Mouse (Mus musculus): ENCODE data around the gene Ppm1j.

DNA sequence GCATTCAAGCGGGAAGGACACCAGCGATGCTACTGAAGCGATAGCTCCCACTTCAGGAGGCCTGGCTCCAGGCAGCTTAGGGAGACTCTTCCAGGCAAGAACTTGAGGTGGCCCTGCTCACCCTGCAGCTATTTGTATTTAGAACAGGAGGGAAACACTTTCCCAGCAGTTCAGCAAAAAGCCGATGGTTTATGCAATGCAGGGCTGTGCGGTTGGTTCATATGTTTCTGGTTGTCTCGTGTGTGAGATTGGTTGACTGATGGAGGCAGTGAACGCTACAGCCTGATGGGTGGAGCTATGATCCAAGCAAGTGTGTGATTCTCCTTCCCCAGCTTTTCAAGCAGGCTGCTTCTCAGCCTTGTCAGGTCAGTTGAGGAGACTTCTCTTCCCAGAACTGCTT, 46.2 kb upstream of the Ppm1j start:
- TF ChIP-seq HCFC1 (IDR thresholded peaks at IDR 0.05; ENCODE audit: borderline replicate concordance, insufficient read depth, low read length) (no peak), ZC3H11A (IDR thresholded peaks at IDR 0.05; ENCODE audit: borderline replicate concordance, low read depth, low read length) (no peak), MAFK (IDR thresholded peaks at IDR 0.05; ENCODE audit: insufficient read depth, low read depth, low read length) (no peak), ZNF384 (IDR thresholded peaks at IDR 0.05; ENCODE audit: low read depth, low read length) (no peak)
